Mouse (Mus musculus) forebrain, embryonic 10.5 days (tissue): ENCODE measurements around the gene Lrrc66. TPM values are rescaled to one million over a fixed set of nuclear protein-coding genes. Genes with fewer than 3 reads are reported as not detected.

Experiments used
- DNase-seq: peaks from one replicate; pipeline ENCODE4 v3.0.0-alpha.2; 2017; ENCODE audit warnings: low spot score; ENCODE audit errors: extremely low spot score
- H3K27ac ChIP-seq: fragments of 300-500 bp; sonication (generic); 2 replicates; pipeline ENCODE4 v1.5.1; 2016; ENCODE audit warnings: mild to moderate bottlenecking
- H3K27me3 ChIP-seq: fragments of 300-500 bp; sonication (generic); 2 replicates; pipeline ENCODE4 v1.6.1; 2016; ENCODE audit warnings: mild to moderate bottlenecking; ENCODE audit not compliant: poor library complexity, severe bottlenecking
- H3K36me3 ChIP-seq: fragments of 300-500 bp; sonication (generic); replicated peaks from 2 replicates; pipeline ENCODE4 v1.6.1; 2016; ENCODE audit warnings: mild to moderate bottlenecking, moderate library complexity
- H3K4me1 ChIP-seq: fragments of 300-500 bp; sonication (generic); 2 replicates; pipeline ENCODE4 v1.6.1; 2016
- H3K4me3 ChIP-seq: fragments of 300-500 bp; sonication (generic); 2 replicates; pipeline ENCODE4 v1.5.1; 2016; ENCODE audit warnings: mild to moderate bottlenecking, moderate library complexity
- H3K9me3 ChIP-seq: fragments of 300-500 bp; sonication (generic); 2 replicates; pipeline ENCODE4 v1.6.1; 2016; ENCODE audit warnings: mild to moderate bottlenecking, moderate library complexity
- WGBS: fragments of 180-500 bp; shearing (Covaris S2); methylation state at CpG from one replicate; pipeline ENCODE4 v1.1.7; 2016; 5-methylcytosine and 5-hydroxymethylcytosine counted together
- polyA plus RNA-seq: library from polyadenylated mRNA; unstranded; fragments of >200 nt; fragmentation: Nextera tagmentation; extraction: Ambion mirVana; gene quantifications from 2 replicates; pipeline ENCODE4 v1.2.1, GENCODE M21; 2016

The Lrrc66 gene
- polyA plus RNA-seq, 1 experiment from 2014 or later: not detected

GRCm38 (mm10) chr5:73572846-73573245 is 59.5 kb downstream of the Lrrc66 start:
- Histone ChIP-seq H3K9me3 (no peaks in the 10 kb centered on the region), H3K27ac (no peak overlapping the region), H3K27me3 (no peaks in the 10 kb centered on the region), H3K36me3 (no peaks in the 10 kb centered on the region), H3K4me3 (no peak overlapping the region), H3K4me1 (peaks cover 19% of the 10 kb centered on the region)
- WGBS: 89% methylated on average over 2 of the region's 2 CpGs
- DNase-seq: no peak

- 92% methylated on average over 6 of the region's 6 CpGs for WGBS
- no peaks in the 10 kb centered on the region for H3K9me3 ChIP-seq
- no peak overlapping the region for H3K4me3 ChIP-seq
- peaks cover 19% of the 10 kb centered on the region for H3K4me1 ChIP-seq
- no peak overlapping the region for H3K27ac ChIP-seq
- no peaks in the 10 kb centered on the region for H3K36me3 ChIP-seq
- no peak for DNase-seq
- H3K27me3 ChIP-seq: no peaks in the 10 kb centered on the region
Measured at GRCm38 (mm10) chr5:73571395-73572156, 60.8 kb downstream of the Lrrc66 start.

DNA sequence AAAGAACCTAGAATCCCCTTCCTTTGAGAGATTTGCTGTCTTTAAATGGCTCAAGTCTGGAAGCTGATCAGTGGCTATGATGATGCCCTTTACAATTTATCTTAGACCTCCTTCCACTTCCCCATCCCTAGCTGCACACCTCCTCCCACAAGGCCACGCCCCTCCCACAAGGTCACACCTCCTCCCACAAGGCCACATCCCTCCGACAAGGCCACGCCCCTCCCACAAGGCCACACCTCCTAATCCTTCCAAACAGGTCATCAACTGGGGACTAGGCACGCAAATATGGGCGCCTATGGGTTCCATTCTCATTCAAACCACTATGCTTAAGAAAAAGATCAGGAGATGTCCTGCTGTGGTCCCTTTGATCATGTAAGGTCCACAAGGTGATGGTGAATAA is 63.1 kb downstream of the Lrrc66 start:
- Histone ChIP-seq H3K27ac (no peak overlapping the region), H3K4me1 (peaks cover 4% of the 10 kb centered on the region), H3K9me3 (no peaks in the 10 kb centered on the region), H3K27me3 (no peaks in the 10 kb centered on the region), H3K36me3 (no peaks in the 10 kb centered on the region), H3K4me3 (no peak overlapping the region)
- WGBS: 84% methylated on average over 5 of the region's 5 CpGs
- DNase-seq: no peak

DNA sequence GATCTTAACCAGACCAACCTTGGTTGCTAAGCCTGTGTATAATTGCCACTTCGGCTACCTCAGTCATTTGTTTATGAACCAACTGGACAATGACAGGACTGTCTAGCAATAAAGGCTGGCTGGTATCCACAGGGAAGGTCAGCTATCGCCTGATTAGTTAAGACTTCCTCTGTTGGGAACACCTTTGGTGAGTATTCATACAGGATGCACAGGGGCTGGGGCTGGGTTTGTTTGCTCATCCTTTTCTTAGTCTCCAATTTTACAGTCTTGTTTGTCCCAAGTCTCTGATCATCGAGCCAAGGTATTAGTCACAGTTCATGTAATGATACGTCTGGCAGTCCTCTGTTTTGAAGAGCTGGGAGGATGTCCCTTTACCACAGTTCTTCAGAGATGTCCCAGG is 65.4 kb downstream of the Lrrc66 start:
- Histone ChIP-seq H3K27me3 (no peaks in the 10 kb centered on the region), H3K4me1 (no peaks in the 10 kb centered on the region), H3K36me3 (peaks cover 3% of the 10 kb centered on the region; the same call in 1 of the 2 replicates), H3K27ac (no peak overlapping the region), H3K4me3 (no peak overlapping the region), H3K9me3 (no peaks in the 10 kb centered on the region)
- WGBS: 87% methylated on average over 4 of the region's 4 CpGs
- no peak for DNase-seq

DNA sequence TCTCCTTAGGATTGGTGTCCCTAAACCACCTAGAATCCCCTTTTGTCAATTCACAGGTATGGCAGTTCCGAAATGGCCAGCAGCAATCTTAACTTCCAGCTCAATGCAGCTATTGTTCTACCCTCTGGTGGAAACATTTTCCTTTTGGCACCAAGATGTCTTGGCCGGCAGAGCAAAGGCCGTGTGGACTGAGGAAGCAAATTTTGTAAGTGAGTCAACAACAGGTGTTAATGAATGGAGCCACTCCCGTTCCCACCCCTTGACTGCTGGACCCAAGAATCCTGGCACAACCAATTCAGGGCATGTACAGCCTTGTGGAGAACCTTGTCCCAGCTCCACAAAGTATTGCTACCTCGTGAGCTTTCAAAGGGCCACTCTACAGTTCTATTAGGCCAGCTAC is 66.2 kb downstream of the Lrrc66 start:
- Histone ChIP-seq H3K4me3 (no peak overlapping the region), H3K27ac (no peak overlapping the region), H3K9me3 (no peaks in the 10 kb centered on the region), H3K27me3 (no peaks in the 10 kb centered on the region), H3K4me1 (no peaks in the 10 kb centered on the region), H3K36me3 (peaks cover 10% of the 10 kb centered on the region)
- no peak for DNase-seq
- WGBS: 85% methylated on average over 5 of the region's 5 CpGs

GRCm38 (mm10) chr5:73564038-73564437 is 68.3 kb downstream of the Lrrc66 start:
- no peak overlapping the region for H3K4me3 ChIP-seq
- no peak overlapping the region for H3K27ac ChIP-seq
- H3K4me1 ChIP-seq: no peaks in the 10 kb centered on the region
- no peaks in the 10 kb centered on the region for H3K9me3 ChIP-seq
- WGBS: 95% methylated on average over 6 of the region's 6 CpGs
- no peak for DNase-seq
- H3K36me3 ChIP-seq: peaks cover 30% of the 10 kb centered on the region
- no peaks in the 10 kb centered on the region for H3K27me3 ChIP-seq

DNA sequence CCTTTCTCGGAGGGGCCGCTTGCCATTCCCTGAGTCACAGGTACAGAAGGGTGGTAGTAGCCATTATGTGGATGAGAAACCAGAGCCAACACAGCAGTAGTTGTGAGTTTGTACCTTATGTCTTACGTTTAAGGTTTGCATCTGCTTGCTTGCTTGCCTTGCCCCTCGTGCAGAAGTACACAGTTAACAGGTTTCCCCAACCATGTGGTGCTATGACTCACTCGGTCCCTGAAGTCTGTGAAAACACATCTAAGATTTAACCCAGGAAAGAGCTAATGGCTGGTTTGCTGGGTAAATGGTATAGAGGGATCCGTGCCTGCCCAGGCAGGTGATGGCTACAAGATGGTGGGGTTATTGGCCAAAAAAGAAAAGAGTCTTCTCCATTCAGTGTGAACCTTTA is 73.6 kb downstream of the Lrrc66 start:
- DNase-seq: no peak
- no peaks in the 10 kb centered on the region for H3K9me3 ChIP-seq
- no peak overlapping the region for H3K27ac ChIP-seq
- WGBS: 93% methylated on average over 6 of the region's 6 CpGs
- no peaks in the 10 kb centered on the region for H3K27me3 ChIP-seq
- no peak overlapping the region for H3K4me3 ChIP-seq
- H3K36me3 ChIP-seq: peaks cover 73% of the 10 kb centered on the region
- H3K4me1 ChIP-seq: peaks cover 5% of the 10 kb centered on the region; the same call in 1 of the 2 replicates

DNA sequence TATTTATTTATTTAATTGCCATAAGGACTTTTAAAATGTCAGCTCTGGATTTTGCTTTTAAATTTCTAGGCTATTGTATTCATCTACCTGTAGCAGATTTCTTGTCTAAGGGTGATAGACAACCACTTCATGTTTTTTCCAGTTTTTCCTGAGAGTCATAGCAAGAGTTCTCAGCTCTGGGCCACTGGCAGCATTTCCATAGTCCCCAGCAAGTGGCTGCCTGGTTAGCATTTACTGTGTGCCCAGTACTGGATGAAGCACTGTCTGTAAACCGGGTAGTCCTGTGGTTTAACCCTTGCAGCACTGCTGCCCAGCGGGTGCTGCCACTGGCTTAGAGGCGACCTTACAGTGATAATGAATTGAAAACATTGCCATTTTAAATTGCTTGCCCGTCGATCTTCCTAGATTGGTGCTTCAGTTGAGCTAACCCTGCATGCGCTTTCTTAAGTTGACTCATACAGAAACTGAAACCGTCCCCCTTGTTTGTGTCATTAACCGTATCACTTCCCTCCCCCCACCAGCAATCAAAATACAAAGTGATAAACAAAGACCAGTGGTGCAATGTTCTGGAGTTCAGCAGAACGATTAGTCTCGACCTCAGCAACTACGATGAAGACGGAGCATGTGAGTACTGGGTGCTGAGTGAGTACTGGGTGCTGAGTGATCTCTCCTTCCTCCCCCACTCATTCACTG is 75.4 kb downstream of the Lrrc66 start:
- Histone ChIP-seq H3K4me1 (peaks cover 5% of the 10 kb centered on the region; the same call in 1 of the 2 replicates), H3K27me3 (no peaks in the 10 kb centered on the region), H3K4me3 (no peak overlapping the region), H3K27ac (no peak overlapping the region), H3K9me3 (no peaks in the 10 kb centered on the region), H3K36me3 (peaks cover 86% of the 10 kb centered on the region)
- no peak for DNase-seq
- WGBS: 85% methylated on average over 12 of the region's 12 CpGs

Other genes with a start within 250 kb of the Lrrc66 start
- gene Cwh43, start 226.5 kb downstream of the Lrrc66 start, polyA plus RNA-seq: not detected in 2 replicates
- 49.6 and 50.8 TPM in 2 replicates for gene Dcun1d4, start 151.5 kb downstream of the Lrrc66 start, polyA plus RNA-seq
- 19.7 and 20.4 TPM in 2 replicates for gene Sgcb, start 15.3 kb upstream of the Lrrc66 start, polyA plus RNA-seq
- gene Spata18, start 18.9 kb upstream of the Lrrc66 start, polyA plus RNA-seq: 0.09 TPM in 1 of 2 replicates, not detected in the other